Comparison of ENCODE assay signal across 26 mouse cellular contexts in the genomic region with DNA sequence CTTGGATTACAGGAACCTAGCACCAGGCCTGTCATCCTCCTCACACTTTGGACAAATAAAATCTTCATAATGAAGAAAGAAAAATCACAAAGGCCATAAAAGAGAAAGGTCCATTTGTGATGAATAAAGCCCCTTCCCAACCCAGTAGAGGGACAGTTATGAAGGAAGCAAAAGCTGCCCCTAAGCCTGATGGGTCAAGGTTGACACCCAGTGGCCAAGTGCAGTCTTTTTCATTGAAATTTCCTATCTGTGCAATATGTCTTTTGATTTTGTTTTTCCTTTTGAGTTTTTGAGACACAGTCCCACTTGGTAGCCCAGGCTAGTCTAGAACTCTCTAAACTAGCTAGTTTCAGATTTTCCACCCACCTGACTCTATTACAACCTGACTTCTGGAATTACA. TPM values are rescaled to one million over a fixed set of nuclear protein-coding genes. Genes with fewer than 3 reads are reported as not detected.
DNase-seq lines count a peak whose midpoint lies in the region; ATAC-seq and TF ChIP-seq lines count a peak whose summit lies in the region.
"Had no signal": no experiment of that assay in that cellular context is flagged by ENCODE, and none has a peak within 500 bp of the region (broad histone marks: within the 10 kb centered on the region; RNA-seq: fewer than 3 reads in every experiment).

No protein-coding gene starts in this region.

- H3K4me3 ChIP-seq in hindbrain, postnatal 0 days (ENCODE audit: low read length), result no peak overlapping the region
- no peak overlapping the region for H3K4me3 ChIP-seq in hindbrain, embryonic 16.5 days (ENCODE audit: low read length)
- no peak overlapping the region for H3K4me3 ChIP-seq in layer of hippocampus, adult 2 months
- H3K4me3 ChIP-seq in midbrain, postnatal 0 days (ENCODE audit: low read depth, low read length), result no peak overlapping the region
- H3K4me3 ChIP-seq in midbrain, embryonic 16.5 days (ENCODE audit: low read depth, low read length), result no peak overlapping the region
- no peak overlapping the region for H3K4me3 ChIP-seq in left cerebral cortex, adult 2 months
- H3K4me3 ChIP-seq: embryonic facial prominence, embryonic 15.5 days; heart, embryonic 10.5 days; limb, embryonic 15.5 days; lung, embryonic 15.5 days had no signal

- intact Hi-C loops in left cerebral cortex, adult 2 months (cut with DNase I), result no loop called here

- ATAC-seq in hindbrain, postnatal 0 days, result no peak
- no peak for ATAC-seq in hindbrain, embryonic 16.5 days
- no peak for ATAC-seq in midbrain, postnatal 0 days (ENCODE audit: low FRiP score)
- no peak for ATAC-seq in midbrain, embryonic 16.5 days
- ATAC-seq: CD4-positive, CD25-positive, alpha-beta regulatory T cell, adult 4 months; forebrain, embryonic 14.5 days; intestine, embryonic 16.5 days had no signal

- no peaks in the 10 kb centered on the region for H3K9me3 ChIP-seq in hindbrain, postnatal 0 days (ENCODE audit: low read length)
- no peaks in the 10 kb centered on the region for H3K9me3 ChIP-seq in hindbrain, embryonic 16.5 days (ENCODE audit: control insufficient read depth, low read length)
- no peaks in the 10 kb centered on the region for H3K9me3 ChIP-seq in midbrain, postnatal 0 days (ENCODE audit: low read length)
- H3K9me3 ChIP-seq in midbrain, embryonic 16.5 days (replicated peaks; ENCODE audit: control insufficient read depth, low read length, poor library complexity, severe bottlenecking), result no peaks in the 10 kb centered on the region
- H3K9me3 ChIP-seq: embryonic facial prominence, embryonic 15.5 days; heart, embryonic 10.5 days; limb, embryonic 15.5 days; lung, embryonic 15.5 days had no signal

- no peak overlapping the region for H3K27ac ChIP-seq in hindbrain, postnatal 0 days
- H3K27ac ChIP-seq in hindbrain, embryonic 16.5 days (ENCODE audit: low read depth, low read length), result no peak overlapping the region
- H3K27ac ChIP-seq in layer of hippocampus, adult 2 months, result no peak overlapping the region
- H3K27ac ChIP-seq in midbrain, postnatal 0 days (ENCODE audit: low read depth, low read length), result no peak overlapping the region
- H3K27ac ChIP-seq in midbrain, embryonic 16.5 days (ENCODE audit: low read length), result no peak overlapping the region
- no peak overlapping the region for H3K27ac ChIP-seq in left cerebral cortex, adult 2 months
- H3K27ac ChIP-seq: embryonic facial prominence, embryonic 15.5 days; heart, embryonic 10.5 days; hindbrain, embryonic 14.5 days; limb, embryonic 15.5 days; lung, embryonic 15.5 days had no signal

- H3K4me2 ChIP-seq in hindbrain, postnatal 0 days (ENCODE audit: low read depth, low read length), result no peak overlapping the region
- no peak overlapping the region for H3K4me2 ChIP-seq in hindbrain, embryonic 16.5 days (ENCODE audit: low read length)
- H3K4me2 ChIP-seq in midbrain, postnatal 0 days (ENCODE audit: low read depth, low read length, poor library complexity, severe bottlenecking), result no peak overlapping the region
- H3K4me2 ChIP-seq in midbrain, embryonic 16.5 days (ENCODE audit: low read length), result no peak overlapping the region
- H3K4me2 ChIP-seq: embryonic facial prominence, embryonic 15.5 days; hindbrain, embryonic 14.5 days; limb, embryonic 15.5 days; lung, embryonic 15.5 days; midbrain, embryonic 11.5 days had no signal

- no peaks in the 10 kb centered on the region for H3K4me1 ChIP-seq in hindbrain, postnatal 0 days (ENCODE audit: insufficient read depth, low read length)
- H3K4me1 ChIP-seq in hindbrain, embryonic 16.5 days (ENCODE audit: control insufficient read depth, insufficient read depth, low read depth, low read length), result no peaks in the 10 kb centered on the region
- H3K4me1 ChIP-seq in midbrain, postnatal 0 days (ENCODE audit: insufficient read depth, low read length), result no peaks in the 10 kb centered on the region
- H3K4me1 ChIP-seq in midbrain, embryonic 16.5 days (ENCODE audit: control insufficient read depth, insufficient read depth, low read length), result no peaks in the 10 kb centered on the region
- H3K4me1 ChIP-seq: embryonic facial prominence, embryonic 15.5 days; limb, embryonic 15.5 days; lung, embryonic 15.5 days had no signal

- no peaks in the 10 kb centered on the region for H3K36me3 ChIP-seq in hindbrain, postnatal 0 days (ENCODE audit: insufficient read depth, low read length)
- H3K36me3 ChIP-seq in hindbrain, embryonic 16.5 days (ENCODE audit: control insufficient read depth, insufficient read depth, low read length), result no peaks in the 10 kb centered on the region
- no peaks in the 10 kb centered on the region for H3K36me3 ChIP-seq in midbrain, postnatal 0 days (ENCODE audit: insufficient read depth, low read length)
- no peaks in the 10 kb centered on the region for H3K36me3 ChIP-seq in midbrain, embryonic 16.5 days (ENCODE audit: control insufficient read depth, insufficient read depth, low read length)
- H3K36me3 ChIP-seq: embryonic facial prominence, embryonic 15.5 days; heart, embryonic 10.5 days; limb, embryonic 15.5 days; lung, embryonic 15.5 days had no signal

- H3K9ac ChIP-seq in hindbrain, postnatal 0 days (replicated peaks; ENCODE audit: low read length), result no peak overlapping the region
- H3K9ac ChIP-seq in hindbrain, embryonic 16.5 days (ENCODE audit: low read depth, low read length), result no peak overlapping the region
- H3K9ac ChIP-seq in midbrain, postnatal 0 days (replicated peaks; ENCODE audit: low read length, poor library complexity, severe bottlenecking), result no peak overlapping the region
- H3K9ac ChIP-seq in midbrain, embryonic 16.5 days (ENCODE audit: low read depth, low read length), result no peak overlapping the region
- H3K9ac ChIP-seq: embryonic facial prominence, embryonic 15.5 days; hindbrain, embryonic 14.5 days; limb, embryonic 15.5 days; lung, embryonic 15.5 days had no signal

- peak; percentile 39 for TF ChIP-seq CTCF in hindbrain, postnatal 0 days (IDR thresholded peaks at IDR 0.05; ENCODE audit: low read depth)
- TF ChIP-seq CTCF in layer of hippocampus, adult 2 months (conservative IDR thresholded peaks at IDR 0.05), result peak; percentile 17; the same call in 1 of the 2 replicates
- peak; percentile 46 for TF ChIP-seq CTCF in midbrain, postnatal 0 days (IDR thresholded peaks at IDR 0.05)
- no peak; the same call in 1 of the 2 replicates for TF ChIP-seq CTCF in left cerebral cortex, adult 2 months (IDR thresholded peaks at IDR 0.05)

- H3K27me3 ChIP-seq in hindbrain, postnatal 0 days (ENCODE audit: insufficient read depth, low read length), result no peaks in the 10 kb centered on the region
- no peaks in the 10 kb centered on the region for H3K27me3 ChIP-seq in hindbrain, embryonic 16.5 days (replicated peaks; ENCODE audit: control insufficient read depth, insufficient read depth, low read length)
- H3K27me3 ChIP-seq in midbrain, postnatal 0 days (ENCODE audit: insufficient read depth, low read length), result no peaks in the 10 kb centered on the region
- no peaks in the 10 kb centered on the region for H3K27me3 ChIP-seq in midbrain, embryonic 16.5 days (ENCODE audit: control insufficient read depth, insufficient read depth, low read depth, low read length)
- H3K27me3 ChIP-seq: embryonic facial prominence, embryonic 15.5 days; limb, embryonic 15.5 days; lung, embryonic 15.5 days had no signal

- DNase-seq in hindbrain, postnatal 0 days (ENCODE audit: low spot score), result no peak
- no peak for DNase-seq in layer of hippocampus, adult 2 months (ENCODE audit: low spot score in 2 of 2)
- DNase-seq in layer of hippocampus, adult 9-11 months, result no peak
- no peak for DNase-seq in midbrain, postnatal 0 days (ENCODE audit: low spot score)
- no peak for DNase-seq in right cerebral cortex, postnatal 10 days (ENCODE audit: low spot score in 2 of 2)
- DNase-seq in left cerebral cortex, adult 2 months (ENCODE audit: extremely low spot score in 1 of 2, low spot score in 2 of 2), result no peak
- DNase-seq: adrenal gland, postnatal 25 days; cerebellum, adult 9-10 months; heart, postnatal 4 days; kidney, postnatal 4 days; left cerebral cortex, postnatal 4 days; right cerebral cortex, postnatal 14 days had no signal

RNA-seq across cellular contexts. Expression of a gene that starts 27.7 kb away (rescaled TPM):
- 13.3 and 18.3 TPM in 2 replicates for total RNA-seq in hindbrain, postnatal 0 days (2014; rRNA removed)
- polyA plus RNA-seq in hindbrain, postnatal 0 days (2015; fragmentation: Nextera tagmentation; extraction: Ambion mirVana), result 26.1 and 26.7 TPM in 2 replicates
- 26.1 and 28.3 TPM in 2 replicates for polyA plus RNA-seq in hindbrain, embryonic 16.5 days (2015; fragmentation: Nextera tagmentation; extraction: Ambion mirVana)
- 10 to 100 TPM; 29.8 to 31.3 TPM for total RNA-seq in layer of hippocampus, adult 2 months (2021)
- total RNA-seq in midbrain, postnatal 0 days (2014; rRNA removed), result 17.2 and 25.3 TPM in 2 replicates
- 27.3 and 28.4 TPM in 2 replicates for polyA plus RNA-seq in midbrain, postnatal 0 days (2015; fragmentation: Nextera tagmentation; extraction: Ambion mirVana)
- polyA plus RNA-seq in midbrain, embryonic 16.5 days (2015; fragmentation: Nextera tagmentation; extraction: Ambion mirVana), result 30.1 and 31.5 TPM in 2 replicates
- total RNA-seq in left cerebral cortex, adult 2 months (2021), result 10 to 100 TPM; 23.5 to 28.4 TPM
- total RNA-seq: monocyte, adult 5-6 weeks; neutrophil, adult 5-6 weeks had no signal

RNA-seq across cellular contexts. Expression of a gene that starts 33.4 kb away (rescaled TPM):
- 3.9 and 5.4 TPM in 2 replicates for total RNA-seq in hindbrain, postnatal 0 days (2014; rRNA removed)
- polyA plus RNA-seq in hindbrain, postnatal 0 days (2015; fragmentation: Nextera tagmentation; extraction: Ambion mirVana), result 0.46 and 0.48 TPM in 2 replicates
- polyA plus RNA-seq in hindbrain, embryonic 16.5 days (2015; fragmentation: Nextera tagmentation; extraction: Ambion mirVana), result 0.64 and 0.95 TPM in 2 replicates
- 1 to 10 TPM in 1 of 2 experiments, under 1 TPM in 1; 0.59 to 1.0 TPM for total RNA-seq in layer of hippocampus, adult 2 months (2021)
- total RNA-seq in midbrain, postnatal 0 days (2014; rRNA removed), result 2.3 and 2.9 TPM in 2 replicates
- 0.22 and 0.31 TPM in 2 replicates for polyA plus RNA-seq in midbrain, postnatal 0 days (2015; fragmentation: Nextera tagmentation; extraction: Ambion mirVana)
- polyA plus RNA-seq in midbrain, embryonic 16.5 days (2015; fragmentation: Nextera tagmentation; extraction: Ambion mirVana), result 0.58 and 0.88 TPM in 2 replicates
- under 1 TPM; 0.07 TPM for total RNA-seq in left cerebral cortex, adult 2 months (2021)
- total RNA-seq: gastrocnemius, adult 8-10 months; monocyte, adult 5-6 weeks; neutrophil, adult 5-6 weeks had no signal
- polyA plus RNA-seq: limb, embryonic 15.5 days had no signal

RNA-seq across cellular contexts. Expression of a gene that starts 50.6 kb away (rescaled TPM):
- total RNA-seq in hindbrain, postnatal 0 days (2014; rRNA removed), result 1.3 TPM in 1 of 2 replicates, not detected in the other
- 0.05 and 0.09 TPM in 2 replicates for polyA plus RNA-seq in hindbrain, postnatal 0 days (2015; fragmentation: Nextera tagmentation; extraction: Ambion mirVana)
- 0.08 and 1.6 TPM in 2 replicates for polyA plus RNA-seq in hindbrain, embryonic 16.5 days (2015; fragmentation: Nextera tagmentation; extraction: Ambion mirVana)
- under 1 TPM; 0.39 to 0.69 TPM for total RNA-seq in layer of hippocampus, adult 2 months (2021)
- not detected in 2 replicates for total RNA-seq in midbrain, postnatal 0 days (2014; rRNA removed)
- 0.11 TPM in 1 of 2 replicates, not detected in the other for polyA plus RNA-seq in midbrain, postnatal 0 days (2015; fragmentation: Nextera tagmentation; extraction: Ambion mirVana)
- polyA plus RNA-seq in midbrain, embryonic 16.5 days (2015; fragmentation: Nextera tagmentation; extraction: Ambion mirVana), result 0.12 and 0.23 TPM in 2 replicates
- total RNA-seq in left cerebral cortex, adult 2 months (2021), result under 1 TPM; 0.75 to 0.84 TPM
- total RNA-seq: monocyte, adult 5-6 weeks; neutrophil, adult 5-6 weeks had no signal
